Mouse (Mus musculus) embryonic fibroblast, embryonic 13.5 days (primary cell): Measurements from ENCODE around the gene Htra3.

Experiments
- CTCF ChIP-seq: IDR thresholded peaks from 2 replicates; pipeline ENCODE4 v1.5.1; 2011; ENCODE audit warnings: mild to moderate bottlenecking, control low read depth, low read length, moderate library complexity, borderline replicate concordance; ENCODE audit not compliant: insufficient read depth
- POLR2A ChIP-seq: IDR thresholded peaks from 2 replicates; pipeline ENCODE4 v1.6.1; 2011; ENCODE audit warnings: low read depth, mild to moderate bottlenecking, control low read depth, low read length, moderate library complexity

GRCm38 (mm10) chr5:35691246-35691645 is 11.7 kb upstream of the Htra3 start:
- TF ChIP-seq CTCF, result no peak
- no peak for TF ChIP-seq POLR2A
